Mouse (Mus musculus) CH12.LX (cell line): ENCODE data around the gene Fchsd2. TPM values are rescaled to one million over a fixed set of nuclear protein-coding genes. Genes with fewer than 3 reads are reported as not detected.

Source experiments
- DNase-seq: peaks from one replicate; pipeline ENCODE4 v3.0.0-alpha.2; 2013; ENCODE audit errors: extremely low read depth
- H3K27ac ChIP-seq: 2 replicates; pipeline ENCODE4 v1.5.1; 2012; ENCODE audit warnings: low read depth, mild to moderate bottlenecking, control low read depth, moderate library complexity; ENCODE audit not compliant: insufficient read depth
- H3K27me3 ChIP-seq: replicated peaks from 2 replicates; pipeline ENCODE3; 2012; ENCODE audit warnings: inconsistent platforms
- H3K36me3 ChIP-seq, 2 experiments: replicated peaks in 1 of 2; 2 replicates each; pipeline versions ENCODE3 to v1.6.1; 2012; ENCODE audit warnings: inconsistent platforms in 1 of 2, low read length in 1 of 2, mild to moderate bottlenecking in 1 of 2, mixed read lengths in 1 of 2, moderate library complexity in 1 of 2; ENCODE audit not compliant: control insufficient read depth in 1 of 2, insufficient read depth in 1 of 2
- H3K4me1 ChIP-seq, 2 experiments: 2 replicates each; pipeline ENCODE4 v1.6.1; 2012; ENCODE audit warnings: inconsistent platforms in 1 of 2, moderate library complexity in 1 of 2; ENCODE audit not compliant: insufficient read depth in 2 of 2, control insufficient read depth in 1 of 2
- H3K4me2 ChIP-seq: 2 replicates; pipeline ENCODE4 v1.6.1; 2012; ENCODE audit warnings: low read depth, mild to moderate bottlenecking, control low read depth; ENCODE audit not compliant: poor library complexity, insufficient read depth, severe bottlenecking
- H3K4me3 ChIP-seq, 3 experiments: fragments of 150-350 bp in 1 of 3; sonication (generic) in 1 of 3; replicated peaks in 1 of 3; 2 replicates each; pipeline versions ENCODE3 to v1.5.1; 2011 to 2012; ENCODE audit warnings: low read depth in 2 of 3, low read length in 2 of 3, mild to moderate bottlenecking in 2 of 3, moderate library complexity in 2 of 3, control low read depth in 1 of 3, improper control_type of control experiment in 1 of 3, inconsistent platforms in 1 of 3, mixed read lengths in 1 of 3; ENCODE audit not compliant: poor library complexity in 1 of 3
- H3K79me2 ChIP-seq: replicated peaks from 2 replicates; pipeline ENCODE4 v1.6.1; 2012; ENCODE audit warnings: mild to moderate bottlenecking, moderate library complexity; ENCODE audit not compliant: control insufficient read depth, poor library complexity, insufficient read depth, severe bottlenecking; ENCODE audit errors: extremely low read depth
- H3K9ac ChIP-seq: 2 replicates; pipeline ENCODE4 v1.6.1; 2012; ENCODE audit warnings: low read depth, mild to moderate bottlenecking, control low read depth, moderate library complexity; ENCODE audit not compliant: insufficient read depth
- H3K9me3 ChIP-seq: replicated peaks from 2 replicates; pipeline ENCODE3; 2012; ENCODE audit warnings: low read length, inconsistent platforms, mixed read lengths
- CHD1 ChIP-seq: IDR thresholded peaks from 2 replicates; pipeline ENCODE4 v1.6.1; 2012; ENCODE audit warnings: low read depth, low read length, improper control_type of control experiment, inconsistent platforms
- CHD2 ChIP-seq: IDR thresholded peaks from 2 replicates; pipeline ENCODE4 v1.6.1; 2011; ENCODE audit warnings: low read length, improper control_type of control experiment
- CTCF ChIP-seq, 2 experiments: IDR thresholded peaks in 1 of 2; conservative IDR thresholded peaks in 1 of 2; 2 replicates each; pipeline ENCODE4 v1.5.1; 2011 to 2012; ENCODE audit warnings: low read depth in 2 of 2, low read length in 2 of 2, improper control_type of control experiment in 1 of 2, inconsistent platforms in 1 of 2, mild to moderate bottlenecking in 1 of 2, moderate library complexity in 1 of 2
- E2F4 ChIP-seq: IDR thresholded peaks from 2 replicates; pipeline ENCODE4 v1.6.1; 2011; ENCODE audit warnings: low read depth, low read length, improper control_type of control experiment; ENCODE audit not compliant: insufficient replicate concordance
- ELF1 ChIP-seq: IDR thresholded peaks from 2 replicates; pipeline ENCODE4 v1.6.1; 2014; ENCODE audit warnings: low read depth, mild to moderate bottlenecking, inconsistent platforms, low read length, improper control_type of control experiment
- GABPA ChIP-seq: IDR thresholded peaks from 2 replicates; pipeline ENCODE4 v1.6.1; 2012; ENCODE audit warnings: low read depth, low read length, improper control_type of control experiment, inconsistent platforms; ENCODE audit not compliant: insufficient replicate concordance
- JUND ChIP-seq: conservative IDR thresholded peaks from 2 replicates; pipeline ENCODE4 v1.6.1; 2011; ENCODE audit warnings: low read depth, low read length, improper control_type of control experiment
- MAFK ChIP-seq: IDR thresholded peaks from 2 replicates; pipeline ENCODE4 v1.6.1; 2011; ENCODE audit warnings: low read length, improper control_type of control experiment; ENCODE audit not compliant: insufficient replicate concordance
- MAX ChIP-seq: IDR thresholded peaks from 2 replicates; pipeline ENCODE4 v1.6.1; 2011; ENCODE audit warnings: low read length, improper control_type of control experiment
- MAZ ChIP-seq: IDR thresholded peaks from 2 replicates; pipeline ENCODE4 v1.6.1; 2012; ENCODE audit warnings: low read depth, mild to moderate bottlenecking, inconsistent platforms, low read length, improper control_type of control experiment, moderate library complexity
- NRF1 ChIP-seq: IDR thresholded peaks from 2 replicates; pipeline ENCODE4 v1.6.1; 2014; ENCODE audit warnings: low read depth, mild to moderate bottlenecking, inconsistent platforms, low read length, improper control_type of control experiment, moderate library complexity
- PAX5 ChIP-seq: IDR thresholded peaks from 2 replicates; pipeline ENCODE4 v1.6.1; 2012; ENCODE audit warnings: low read length, inconsistent platforms, mixed read lengths
- RCOR1 ChIP-seq: conservative IDR thresholded peaks from 2 replicates; pipeline ENCODE4 v1.6.1; 2012; ENCODE audit warnings: low read depth, mild to moderate bottlenecking, inconsistent platforms, low read length, improper control_type of control experiment
- SMC3 ChIP-seq: IDR thresholded peaks from 2 replicates; pipeline ENCODE4 v1.6.1; 2011; ENCODE audit warnings: low read depth, low read length, improper control_type of control experiment
- TBP ChIP-seq: conservative IDR thresholded peaks from 2 replicates; pipeline ENCODE4 v1.6.1; 2011; ENCODE audit warnings: low read depth, low read length, improper control_type of control experiment
- UBTF ChIP-seq: IDR thresholded peaks from 2 replicates; pipeline ENCODE4 v1.6.1; 2012; ENCODE audit warnings: low read depth, mild to moderate bottlenecking, inconsistent platforms, low read length, improper control_type of control experiment, moderate library complexity
- USF2 ChIP-seq: conservative IDR thresholded peaks from 2 replicates; pipeline ENCODE4 v1.6.1; 2011; ENCODE audit warnings: low read depth, low read length, improper control_type of control experiment
- ZKSCAN1 ChIP-seq: IDR thresholded peaks from 2 replicates; pipeline ENCODE4 v1.6.1; 2012; ENCODE audit warnings: low read depth, inconsistent platforms, low read length, improper control_type of control experiment, borderline replicate concordance
- ZNF384 ChIP-seq: IDR thresholded peaks from 2 replicates; pipeline ENCODE4 v1.6.1; 2012; ENCODE audit warnings: low read depth, low read length, improper control_type of control experiment, inconsistent platforms
- dilution Hi-C: fragments of 300-500 bp; cut with MboI; formaldehyde crosslinking; loops from 2 replicates; pipeline ENCODE4 v1.14.3; 2020; ENCODE audit warnings: low sequenced_read_pairs; ENCODE audit not compliant: extremely low pct_unique_long_range_greater_than_20kb, extremely low pct_ligation_motif_present
- in situ Hi-C: fragments of 300-500 bp; cut with MboI; formaldehyde crosslinking; loops from 3 replicates; pipeline ENCODE4 v1.14.3; 2019; ENCODE audit warnings: low sequenced_read_pairs, low pct_ligation_motif_present, low pct_unique_long_range_greater_than_20kb, mixed read lengths
- polyA plus RNA-seq: library from polyadenylated mRNA; unstranded; fragments of >175 nt; gene quantifications from 2 replicates; pipeline ENCODE4 v1.2.1, GENCODE M21; 2012; ENCODE audit warnings: low read depth; ENCODE audit not compliant: insufficient read length
- total RNA-seq, 2 experiments: library from RNA; depleted of rRNA; stranded (reverse); fragments of 300-350 nt in 1 of 2; fragments of >200 nt in 1 of 2; gene quantifications; 2 replicates each; pipeline ENCODE4 v1.2.3; 2012 to 2014

The Fchsd2 gene
- total and polyA plus RNA-seq, 3 experiments: 23.8 to 38.2 (median 25.5) TPM

GRCm38 (mm10) chr7:101127737-101128136 lies 35.1 kb downstream of the Fchsd2 start:
- H3K9ac ChIP-seq: no peak overlapping the region
- no peaks in the 10 kb centered on the region for H3K9me3 ChIP-seq
- H3K4me2 ChIP-seq: no peak overlapping the region
- H3K27ac ChIP-seq: no peak overlapping the region
- DNase-seq: no peak
- in situ Hi-C loops: no loop called here
- no peak overlapping the region for H3K4me3 ChIP-seq
- no peak for TF ChIP-seq ZKSCAN1
- no peak for TF ChIP-seq NRF1
- H3K36me3 ChIP-seq: peaks cover 17 to 56% of the 10 kb centered on the region in 2 experiments
- H3K4me1 ChIP-seq: peaks cover 12 to 78% of the 10 kb centered on the region in 2 experiments; a peak in 3 of 4 replicates
- peaks cover 76% of the 10 kb centered on the region for H3K79me2 ChIP-seq
- dilution Hi-C loops: no loop called here
- no peaks in the 10 kb centered on the region for H3K27me3 ChIP-seq

GRCm38 (mm10) chr7:101128536-101128935 lies 35.9 kb downstream of the Fchsd2 start:
- Histone ChIP-seq H3K27me3 (no peaks in the 10 kb centered on the region), H3K36me3 (peaks cover 21 to 60% of the 10 kb centered on the region in 2 experiments), H3K9ac (no peak overlapping the region), H3K9me3 (no peaks in the 10 kb centered on the region), H3K4me1 (peaks cover 8 to 76% of the 10 kb centered on the region in 2 experiments; a peak in 3 of 4 replicates), H3K79me2 (peaks cover 76% of the 10 kb centered on the region), H3K4me3 (no peak overlapping the region), H3K27ac (no peak overlapping the region), H3K4me2 (no peak overlapping the region)
- dilution Hi-C loops (no loop called here), in situ Hi-C loops (no loop called here)
- no peak for TF ChIP-seq ELF1
- TF ChIP-seq MAFK: no peak
- TF ChIP-seq USF2: no peak
- no peak for TF ChIP-seq ZNF384
- no peak for TF ChIP-seq UBTF
- TF ChIP-seq E2F4: no peak
- TF ChIP-seq CHD1: no peak
- TF ChIP-seq PAX5: no peak
- TF ChIP-seq TBP: no peak
- no peak for TF ChIP-seq CHD2
- TF ChIP-seq MAZ: no peak
- TF ChIP-seq GABPA: no peak
- TF ChIP-seq JUND: no peak
- TF ChIP-seq MAX: no peak
- no peak for TF ChIP-seq RCOR1
- TF ChIP-seq SMC3: no peak
- TF ChIP-seq CTCF (conservative IDR thresholded peaks at IDR 0.05 in 1 of 2, IDR thresholded peaks at IDR 0.05 in 1 of 2; ENCODE audit: low read depth in 2 of 2, low read length in 2 of 2): no peak
- DNase-seq: no peak
